Mouse (Mus musculus) testis, adult 2 months (tissue): ENCODE data around the gene Grm6. TPM values are rescaled to one million over a fixed set of nuclear protein-coding genes. Genes with fewer than 3 reads are reported as not detected.
A peak's percentile ranks its signal among the peaks of the same experiment; 100 is the strongest.

Experiments used
- H3K27ac ChIP-seq: fragments of 200-500 bp; 2 replicates; pipeline ENCODE4 v1.5.1; 2012; ENCODE audit warnings: low read depth, low read length; ENCODE audit not compliant: control insufficient read depth, insufficient read depth
- H3K27me3 ChIP-seq: fragments of 200-500 bp; 2 replicates; pipeline ENCODE4 v1.6.1; 2012; ENCODE audit warnings: mild to moderate bottlenecking, low read length, moderate library complexity; ENCODE audit not compliant: control insufficient read depth, insufficient read depth
- H3K36me3 ChIP-seq: fragments of 200-500 bp; 2 replicates; pipeline ENCODE4 v1.6.1; 2012; ENCODE audit warnings: mild to moderate bottlenecking, low read length; ENCODE audit not compliant: control insufficient read depth, insufficient read depth
- H3K4me1 ChIP-seq: fragments of 200-500 bp; 2 replicates; pipeline ENCODE4 v1.6.1; 2012; ENCODE audit warnings: low read length; ENCODE audit not compliant: control insufficient read depth, insufficient read depth
- H3K4me3 ChIP-seq: fragments of 200-500 bp; 2 replicates; pipeline ENCODE4 v1.5.1; 2012; ENCODE audit warnings: low read depth, mild to moderate bottlenecking, low read length, moderate library complexity, mixed read lengths; ENCODE audit not compliant: control insufficient read depth
- CTCF ChIP-seq: fragments of 200-500 bp; IDR thresholded peaks from 2 replicates; pipeline ENCODE4 v1.5.1; 2012; ENCODE audit warnings: low read depth, mild to moderate bottlenecking, inconsistent platforms, low read length, moderate library complexity; ENCODE audit not compliant: control insufficient read depth, insufficient read depth, insufficient replicate concordance
- POLR2A ChIP-seq: fragments of 200-500 bp; IDR thresholded peaks from 2 replicates; pipeline ENCODE4 v1.6.1; 2012; ENCODE audit warnings: low read depth, mild to moderate bottlenecking, inconsistent platforms, low read length, moderate library complexity; ENCODE audit not compliant: control insufficient read depth
- polyA plus RNA-seq: library from polyadenylated mRNA; depleted of rRNA; stranded (reverse); fragments of >200 nt; gene quantifications from 2 replicates; pipeline ENCODE4 v1.2.3, GENCODE M21; 2012; rRNA removed

Gene Grm6
- polyA plus RNA-seq = 0.79 and 0.91 TPM in 2 replicates

DNA sequence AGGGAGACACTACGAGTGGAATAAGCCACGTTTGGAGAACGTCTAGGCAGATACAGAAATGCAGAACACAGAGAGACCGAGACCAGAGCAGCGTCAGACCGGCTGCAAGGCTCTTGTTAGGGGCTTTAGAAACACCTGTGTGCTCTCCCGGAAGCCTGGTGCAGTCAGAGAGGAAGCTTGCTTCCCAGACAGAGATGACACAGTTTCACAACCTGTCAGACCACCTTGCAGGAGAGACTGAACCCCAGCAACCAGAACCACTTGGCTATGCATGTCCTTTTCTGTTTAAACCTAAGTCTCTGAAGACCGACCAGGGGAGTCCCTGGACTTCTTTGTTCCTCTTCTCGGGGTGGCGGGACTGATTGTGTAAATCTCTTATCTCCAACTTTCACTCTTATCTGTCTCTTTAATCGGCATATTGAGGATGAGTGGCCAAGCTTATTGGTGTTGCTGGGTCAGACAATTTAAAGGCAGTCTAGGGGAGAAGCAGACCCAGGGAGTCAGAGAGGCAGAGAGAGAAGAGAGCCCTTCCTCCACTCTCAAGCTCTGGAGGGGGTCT, at the start of gene Grm6:
Gene Grm6, plus strand, starts transcription at position 509 of the 559 bp plus-strand sequence.
- Histone ChIP-seq H3K27ac (no peak within 1 kb of the TSS), H3K36me3 (no peaks in the 10 kb centered on the region), H3K27me3 (no peaks in the 10 kb centered on the region; the same call in 1 of the 2 replicates), H3K4me1 (peaks cover 11% of the 10 kb centered on the region), H3K4me3 (peak within 1 kb of the TSS; percentile 51)
- TF ChIP-seq POLR2A (no peak), CTCF (no peak)

DNA sequence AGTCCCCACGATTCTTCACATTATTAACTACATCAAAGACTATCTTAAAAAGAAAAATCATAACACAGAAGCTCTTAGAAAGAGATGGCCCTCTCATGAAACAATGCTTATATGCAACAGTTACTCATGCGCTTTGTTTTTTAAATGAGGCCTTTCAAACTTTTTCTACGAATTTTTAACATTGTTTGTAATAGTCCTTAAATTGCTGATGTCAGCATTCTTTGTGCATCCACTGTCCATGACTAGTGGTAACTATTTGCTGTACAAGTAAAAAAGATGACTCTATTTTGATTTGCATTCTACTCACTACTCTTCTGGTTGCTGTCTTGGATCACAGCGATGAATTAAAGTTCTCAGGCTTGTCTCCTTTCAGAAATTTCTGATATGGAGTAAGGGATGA, 36.3 kb upstream of the Grm6 start:
- no peak overlapping the region for H3K4me3 ChIP-seq
- H3K27ac ChIP-seq = no peak overlapping the region
- peaks cover 3% of the 10 kb centered on the region for H3K36me3 ChIP-seq
- no peaks in the 10 kb centered on the region for H3K27me3 ChIP-seq
- H3K4me1 ChIP-seq = no peaks in the 10 kb centered on the region
- TF ChIP-seq POLR2A (no peak), CTCF (no peak)

GRCm38 (mm10) chr11:50826214-50826613, 24.3 kb upstream of the Grm6 start:
- no peak overlapping the region for H3K4me3 ChIP-seq
- peaks cover 6% of the 10 kb centered on the region for H3K4me1 ChIP-seq
- H3K36me3 ChIP-seq = no peaks in the 10 kb centered on the region
- H3K27ac ChIP-seq = no peak overlapping the region
- H3K27me3 ChIP-seq = no peaks in the 10 kb centered on the region
- TF ChIP-seq CTCF (no peak), POLR2A (no peak)

DNA sequence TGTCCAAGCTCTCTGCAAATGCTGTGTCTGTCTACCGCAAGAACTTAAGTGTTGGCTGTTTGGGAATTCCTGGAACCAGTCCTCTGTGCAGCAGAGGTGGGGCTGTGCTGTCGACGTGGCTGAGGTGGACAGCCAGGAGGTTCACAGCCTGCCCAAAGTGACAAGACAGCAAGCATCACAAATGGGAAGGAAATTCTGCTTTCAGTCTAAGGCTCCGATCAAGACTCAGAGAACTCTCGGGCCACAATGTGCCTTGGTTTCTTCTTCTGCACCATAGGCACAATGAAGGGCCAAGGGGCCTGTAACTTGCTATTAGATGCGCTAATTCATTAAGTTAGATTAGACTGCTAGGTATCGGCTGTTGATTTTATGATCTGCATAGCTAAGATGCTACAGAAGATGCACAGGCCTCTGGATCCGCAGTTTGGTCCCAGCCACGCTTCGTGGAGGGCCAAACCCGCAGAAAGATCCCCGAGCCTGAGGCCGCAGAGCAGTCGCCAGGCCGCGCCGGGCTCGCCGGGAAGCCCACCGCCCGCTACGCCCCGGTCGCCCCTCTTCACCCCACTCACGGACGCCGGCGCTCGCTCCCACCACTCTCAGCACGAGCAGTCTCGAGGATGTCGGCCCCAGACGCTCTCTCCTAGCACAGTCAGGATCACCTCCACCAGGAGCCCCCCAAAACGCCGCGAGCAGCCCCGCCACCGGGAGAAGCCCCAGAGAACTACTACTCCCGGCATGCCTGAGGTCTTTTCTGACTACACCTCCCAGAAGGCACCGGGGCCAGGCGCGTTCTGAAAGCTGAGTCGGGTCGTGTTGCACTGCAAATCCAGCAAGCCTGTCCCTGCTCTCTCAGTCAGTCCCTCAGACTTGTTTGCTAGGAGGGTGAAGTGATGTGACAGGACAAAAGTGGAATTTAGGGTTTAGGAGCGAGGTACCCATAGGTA, 23.2 kb upstream of the Grm6 start, which contains the start of gene Zfp354c:
Gene Zfp354c, minus strand, starts transcription at position 715 of the 944 bp plus-strand sequence.
- H3K4me1 ChIP-seq = peaks cover 6% of the 10 kb centered on the region
- H3K27ac ChIP-seq = peak within 1 kb of the TSS; percentile 44
- H3K27me3 ChIP-seq = no peaks in the 10 kb centered on the region
- no peaks in the 10 kb centered on the region for H3K36me3 ChIP-seq
- H3K4me3 ChIP-seq = peak within 1 kb of the TSS; percentile 99
- TF ChIP-seq POLR2A (peak; percentile 43; the same call in 1 of the 2 replicates), CTCF (no peak)

- H3K4me3 ChIP-seq = no peak overlapping the region
- TF ChIP-seq POLR2A (no peak), CTCF (no peak)
Observed at GRCm38 (mm10) chr11:50835727-50836126, 14.8 kb upstream of the Grm6 start.

DNA sequence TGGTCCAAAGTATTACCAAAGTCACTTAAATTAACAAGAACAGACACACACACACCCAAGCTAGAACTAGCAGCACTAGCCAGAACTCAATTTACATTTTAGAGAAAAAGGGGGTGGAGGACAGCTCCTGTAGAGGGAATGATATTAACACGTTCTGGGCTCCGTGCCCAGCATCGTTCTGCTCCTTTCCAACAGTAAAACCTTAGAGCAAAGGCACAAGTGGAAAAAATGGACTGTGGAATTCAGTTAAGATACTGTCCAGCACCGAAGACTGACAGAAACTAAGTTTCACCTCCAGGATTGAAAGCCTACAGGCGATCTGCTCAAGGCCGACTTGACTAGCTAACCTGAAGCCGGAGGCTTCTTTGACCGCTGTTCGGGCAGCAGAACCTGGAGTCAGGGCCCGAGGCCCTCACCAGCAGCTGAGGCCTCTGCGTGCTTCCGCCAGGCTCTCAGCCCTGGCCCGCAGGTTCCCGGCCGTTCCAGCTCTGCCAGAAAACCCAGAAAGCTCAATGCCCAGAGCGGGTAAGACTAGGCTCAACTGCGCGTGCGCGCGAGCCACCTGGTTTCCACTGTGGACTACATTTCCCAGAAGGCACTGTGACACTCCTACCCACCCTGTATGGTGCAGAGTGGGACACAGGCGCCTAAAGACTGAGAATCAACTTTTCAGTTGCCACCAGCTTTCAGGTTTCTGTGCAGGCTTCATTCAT, 9.3 kb upstream of the Grm6 start, which contains the start of gene Zfp879:
Gene Zfp879, minus strand, starts transcription at position 530 of the 713 bp plus-strand sequence.
- Histone ChIP-seq H3K4me3 (peak within 1 kb of the TSS; percentile 89), H3K27ac (peak within 1 kb of the TSS; percentile 71), H3K36me3 (no peaks in the 10 kb centered on the region), H3K27me3 (no peaks in the 10 kb centered on the region), H3K4me1 (peaks cover 12% of the 10 kb centered on the region)
- TF ChIP-seq POLR2A (peak; percentile 74), CTCF (no peak)

More at GRCm38 (mm10) chr11:50835727-50836126, 14.8 kb upstream of the Grm6 start:
- Histone ChIP-seq H3K36me3 (peaks cover 2% of the 10 kb centered on the region; the same call in 1 of the 2 replicates), H3K27ac (no peak overlapping the region), H3K27me3 (no peaks in the 10 kb centered on the region), H3K4me1 (peaks cover 5% of the 10 kb centered on the region)

DNA sequence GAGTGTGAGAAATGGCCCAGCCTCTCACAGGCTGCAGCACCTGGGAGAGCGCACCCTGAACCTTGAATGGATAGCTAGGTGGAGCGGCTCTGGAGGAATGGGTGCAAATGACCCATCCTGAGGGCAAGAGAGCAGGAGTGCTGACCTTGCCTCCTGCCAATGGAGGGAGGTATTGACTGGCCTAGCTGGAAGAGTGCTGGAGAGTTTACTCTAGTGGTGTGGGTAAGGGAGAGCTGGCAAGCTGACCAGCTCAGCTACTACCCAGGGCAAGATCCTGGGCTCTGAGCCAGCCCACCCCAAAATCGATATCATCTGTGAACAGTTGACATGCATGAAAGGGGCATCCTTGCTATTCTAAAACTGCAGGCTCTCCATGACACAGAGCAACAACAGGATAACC, 4.5 kb upstream of the Grm6 start:
- no peak overlapping the region for H3K27ac ChIP-seq
- H3K36me3 ChIP-seq = no peaks in the 10 kb centered on the region
- peaks cover 10% of the 10 kb centered on the region for H3K4me1 ChIP-seq
- H3K27me3 ChIP-seq = no peaks in the 10 kb centered on the region; the same call in 1 of the 2 replicates
- TF ChIP-seq POLR2A (no peak), CTCF (no peak)
- no peak overlapping the region for H3K4me3 ChIP-seq
